Mouse (Mus musculus): ENCODE measurements around the gene Chpf. TPM values are rescaled to one million over a fixed set of nuclear protein-coding genes. Genes with fewer than 3 reads are reported as not detected.

Gene Chpf
- polyA plus RNA-seq, 1 experiment from 2014 or later: 33.8 TPM

GRCm38 (mm10) chr1:75492579-75493170, 13.6 kb upstream of the Chpf start:
- no peak for ATAC-seq (ENCODE audit: low FRiP score)
- Histone ChIP-seq H3K9me3 (no peaks in the 10 kb centered on the region), H3K4me3 (no peak overlapping the region), H3K36me3 (peaks cover 34% of the 10 kb centered on the region), H3K27ac (no peak overlapping the region), H3K27me3 (peaks cover 59% of the 10 kb centered on the region), H3K4me2 (no peak overlapping the region), H3K4me1 (replicated peaks) (peaks cover 7% of the 10 kb centered on the region), H3K9ac (peak overlapping the region; percentile 46)
- 40% methylated on average over 24 of the region's 24 CpGs for WGBS

GRCm38 (mm10) chr1:75490785-75491551, 11.9 kb upstream of the Chpf start:
- Histone ChIP-seq H3K4me2 (no peak overlapping the region), H3K4me3 (no peak overlapping the region), H3K9me3 (no peaks in the 10 kb centered on the region), H3K27me3 (peaks cover 76% of the 10 kb centered on the region), H3K4me1 (replicated peaks) (peaks cover 22% of the 10 kb centered on the region), H3K36me3 (peaks cover 23% of the 10 kb centered on the region), H3K27ac (no peak overlapping the region), H3K9ac (no peak overlapping the region)
- no peak for ATAC-seq (ENCODE audit: low FRiP score)
- 83% methylated on average over 34 of the region's 34 CpGs for WGBS

GRCm38 (mm10) chr1:75487405-75488161, 8.5 kb upstream of the Chpf start:
- Histone ChIP-seq H3K4me1 (replicated peaks) (peaks cover 31% of the 10 kb centered on the region), H3K27ac (no peak overlapping the region), H3K4me3 (peak overlapping the region; percentile 49), H3K36me3 (peaks cover 57% of the 10 kb centered on the region), H3K4me2 (peak overlapping the region; percentile 86), H3K9ac (peak overlapping the region; percentile 68), H3K9me3 (no peaks in the 10 kb centered on the region), H3K27me3 (peaks cover 100% of the 10 kb centered on the region)
- peak; percentile 70 for ATAC-seq (ENCODE audit: low FRiP score)
- under 1% methylated on average over 62 of the region's 62 CpGs for WGBS

- Histone ChIP-seq H3K9ac (no peak overlapping the region; the same call in 1 of the 2 replicates), H3K27me3 (peaks cover 100% of the 10 kb centered on the region), H3K27ac (no peak overlapping the region), H3K4me1 (replicated peaks) (peaks cover 37% of the 10 kb centered on the region), H3K4me3 (peak overlapping the region; percentile 49), H3K36me3 (peaks cover 63% of the 10 kb centered on the region), H3K4me2 (peak overlapping the region; percentile 86), H3K9me3 (no peaks in the 10 kb centered on the region)
- under 1% methylated on average over 13 of the region's 13 CpGs for WGBS
- peak; percentile 34; the same call in 1 of the 2 replicates for ATAC-seq (ENCODE audit: low FRiP score)
Measured at GRCm38 (mm10) chr1:75487040-75487404, 7.9 kb upstream of the Chpf start.

- WGBS: 7% methylated on average over 24 of the region's 24 CpGs
- Histone ChIP-seq H3K4me1 (replicated peaks) (peaks cover 39% of the 10 kb centered on the region), H3K4me2 (peak overlapping the region; percentile 86), H3K36me3 (peaks cover 63% of the 10 kb centered on the region), H3K27me3 (peaks cover 98% of the 10 kb centered on the region), H3K9me3 (no peaks in the 10 kb centered on the region), H3K4me3 (peak overlapping the region; percentile 49), H3K27ac (no peak overlapping the region), H3K9ac (no peak overlapping the region; the same call in 1 of the 2 replicates)
- 0 out of 2 replicates have a peak, but pooled peaks have one; percentile 9 for ATAC-seq (ENCODE audit: low FRiP score)
Measured at GRCm38 (mm10) chr1:75486561-75486960, 7.5 kb upstream of the Chpf start.

GRCm38 (mm10) chr1:75480735-75481134, 1.6 kb upstream of the Chpf start:
- peak overlapping the region; percentile 86 for H3K4me2 ChIP-seq
- ATAC-seq (ENCODE audit: low FRiP score): no peak
- no peak overlapping the region for H3K27ac ChIP-seq
- peaks cover 61% of the 10 kb centered on the region for H3K4me1 ChIP-seq (replicated peaks)
- H3K36me3 ChIP-seq: peaks cover 48% of the 10 kb centered on the region
- peak overlapping the region; percentile 90 for H3K4me3 ChIP-seq
- WGBS: 89% methylated on average over 7 of the region's 7 CpGs
- peak overlapping the region; percentile 94 for H3K9ac ChIP-seq
- no peaks in the 10 kb centered on the region for H3K9me3 ChIP-seq
- peaks cover 49% of the 10 kb centered on the region for H3K27me3 ChIP-seq

- no peak for ATAC-seq (ENCODE audit: low FRiP score)
- H3K27ac ChIP-seq: peak overlapping the region; percentile 92
- H3K27me3 ChIP-seq: peaks cover 42% of the 10 kb centered on the region
- H3K4me3 ChIP-seq: peak overlapping the region; percentile 90
- no peaks in the 10 kb centered on the region for H3K9me3 ChIP-seq
- H3K4me1 ChIP-seq (replicated peaks): peaks cover 61% of the 10 kb centered on the region
- 17% methylated on average over 13 of the region's 13 CpGs for WGBS
- H3K4me2 ChIP-seq: peak overlapping the region; percentile 86
- peaks cover 48% of the 10 kb centered on the region for H3K36me3 ChIP-seq
- H3K9ac ChIP-seq: peak overlapping the region; percentile 94
Measured at GRCm38 (mm10) chr1:75480036-75480435, 929 bp upstream of the Chpf start.

GRCm38 (mm10) chr1:75479635-75479989, 505 bp upstream of the Chpf start:
- H3K9me3 ChIP-seq: no peaks in the 10 kb centered on the region
- no peak for ATAC-seq (ENCODE audit: low FRiP score)
- WGBS: 1% methylated on average over 10 of the region's 24 CpGs
- peaks cover 38% of the 10 kb centered on the region for H3K27me3 ChIP-seq
- peaks cover 64% of the 10 kb centered on the region for H3K4me1 ChIP-seq (replicated peaks)
- H3K4me2 ChIP-seq: peak overlapping the region; percentile 86
- H3K9ac ChIP-seq: peak overlapping the region; percentile 94
- H3K36me3 ChIP-seq: peaks cover 48% of the 10 kb centered on the region
- peak overlapping the region; percentile 90 for H3K4me3 ChIP-seq
- peak overlapping the region; percentile 92 for H3K27ac ChIP-seq

GRCm38 (mm10) chr1:75478497-75478896, 610 bp downstream of the Chpf start:
- Histone ChIP-seq H3K27ac (peak overlapping the region; percentile 92), H3K4me1 (replicated peaks) (peaks cover 68% of the 10 kb centered on the region), H3K27me3 (peaks cover 27% of the 10 kb centered on the region), H3K9me3 (no peaks in the 10 kb centered on the region), H3K4me3 (peak overlapping the region; percentile 90), H3K36me3 (peaks cover 48% of the 10 kb centered on the region), H3K9ac (peak overlapping the region; percentile 94), H3K4me2 (peak overlapping the region; percentile 86)
- WGBS: under 1% methylated on average over 20 of the region's 25 CpGs
- no peak for ATAC-seq (ENCODE audit: low FRiP score)

GRCm38 (mm10) chr1:75477966-75478290, 1.2 kb downstream of the Chpf start:
- no peak overlapping the region; the same call in 1 of the 2 replicates for H3K27ac ChIP-seq
- H3K9ac ChIP-seq: peak overlapping the region; percentile 94
- H3K4me1 ChIP-seq (replicated peaks): peaks cover 62% of the 10 kb centered on the region

GRCm38 (mm10) chr1:75477264-75477965, 1.7 kb downstream of the Chpf start:
- H3K36me3 ChIP-seq: peaks cover 48% of the 10 kb centered on the region
- ATAC-seq (ENCODE audit: low FRiP score): no peak
- H3K4me3 ChIP-seq: peak overlapping the region; percentile 90
- no peak overlapping the region for H3K27ac ChIP-seq
- H3K4me2 ChIP-seq: peak overlapping the region; percentile 86
- H3K27me3 ChIP-seq: peaks cover 16% of the 10 kb centered on the region
- H3K9me3 ChIP-seq: no peaks in the 10 kb centered on the region
- peak overlapping the region; percentile 94; the same call in 1 of the 2 replicates for H3K9ac ChIP-seq
- WGBS: 12% methylated on average over 35 of the region's 35 CpGs
- H3K4me1 ChIP-seq (replicated peaks): peaks cover 57% of the 10 kb centered on the region

More at GRCm38 (mm10) chr1:75477966-75478290, 1.2 kb downstream of the Chpf start:
- no peak for ATAC-seq (ENCODE audit: low FRiP score)
- peak overlapping the region; percentile 86 for H3K4me2 ChIP-seq
- peaks cover 48% of the 10 kb centered on the region for H3K36me3 ChIP-seq
- peak overlapping the region; percentile 90 for H3K4me3 ChIP-seq
- no peaks in the 10 kb centered on the region for H3K9me3 ChIP-seq
- H3K27me3 ChIP-seq: peaks cover 21% of the 10 kb centered on the region
- WGBS: 48% methylated on average over 3 of the region's 3 CpGs

Measured in hindbrain, embryonic 13.5 days (tissue).